Comparison of ENCODE assay signal across 13 mouse cellular contexts in genomic region chr10:58392435-58392834, GRCm38 (mm10). TPM values are rescaled to one million over a fixed set of nuclear protein-coding genes. Genes with fewer than 3 reads are reported as not detected.
A peak's percentile ranks its signal among the peaks of the same experiment; 100 is the strongest.
DNase-seq lines count a peak whose midpoint lies in the region; ATAC-seq and TF ChIP-seq lines count a peak whose summit lies in the region.
"Had no signal": no experiment of that assay in that cellular context is flagged by ENCODE, and none has a peak within 500 bp of the region (broad histone marks: within the 10 kb centered on the region; RNA-seq: fewer than 3 reads in every experiment).

No protein-coding gene starts in this region.

- H3K36me3 ChIP-seq in megakaryocyte, embryonic 14.5 days (replicated peaks; ENCODE audit: low read length): peaks cover 94% of the 10 kb centered on the region
- no peaks in the 10 kb centered on the region for H3K36me3 ChIP-seq in macrophage (ENCODE audit: inconsistent target)
- H3K36me3 ChIP-seq in midbrain, postnatal 0 days (ENCODE audit: insufficient read depth, low read length): no peaks in the 10 kb centered on the region
- H3K36me3 ChIP-seq: embryonic facial prominence, embryonic 13.5 days; limb, embryonic 13.5 days; neural tube, embryonic 12.5 days had no signal

- DNase-seq in frontal cortex, adult 2 months (ENCODE audit: extremely low spot score in 1 of 2, low spot score in 1 of 2): peak; percentile 54 to 70
- DNase-seq in frontal cortex, postnatal 25 days (ENCODE audit: low spot score in 2 of 2): no peak
- no peak for DNase-seq in layer of hippocampus, adult 2 months (ENCODE audit: low spot score in 2 of 2)
- DNase-seq in layer of hippocampus, postnatal 36 days: no peak
- no peak for DNase-seq in midbrain, postnatal 0 days (ENCODE audit: low spot score)
- DNase-seq: thymus, adult 18-20 months had no signal

- 58% methylated on average over 4 of the region's 4 CpGs for WGBS in macrophage (ENCODE audit: missing documents)
- 84% methylated on average over 4 of the region's 4 CpGs for WGBS in midbrain, postnatal 0 days

- no peak overlapping the region for H3K4me3 ChIP-seq in layer of hippocampus, adult 2 months
- H3K4me3 ChIP-seq in megakaryocyte, embryonic 14.5 days (replicated peaks): peak overlapping the region; percentile 77
- no peak overlapping the region for H3K4me3 ChIP-seq in macrophage (ENCODE audit: inconsistent target)
- no peak overlapping the region for H3K4me3 ChIP-seq in midbrain, postnatal 0 days (ENCODE audit: low read depth, low read length)
- H3K4me3 ChIP-seq: embryonic facial prominence, embryonic 13.5 days; limb, embryonic 13.5 days; neural tube, embryonic 12.5 days had no signal

- H3K9me3 ChIP-seq in megakaryocyte, embryonic 14.5 days: no peaks in the 10 kb centered on the region
- no peaks in the 10 kb centered on the region for H3K9me3 ChIP-seq in midbrain, postnatal 0 days (ENCODE audit: low read length)
- H3K9me3 ChIP-seq: embryonic facial prominence, embryonic 13.5 days; limb, embryonic 13.5 days; neural tube, embryonic 12.5 days had no signal

- peaks cover 91% of the 10 kb centered on the region for H3K4me1 ChIP-seq in megakaryocyte, embryonic 14.5 days
- no peaks in the 10 kb centered on the region for H3K4me1 ChIP-seq in midbrain, postnatal 0 days (ENCODE audit: insufficient read depth, low read length)
- H3K4me1 ChIP-seq: embryonic facial prominence, embryonic 13.5 days; limb, embryonic 13.5 days; neural tube, embryonic 12.5 days had no signal

- no peaks in the 10 kb centered on the region for H3K27me3 ChIP-seq in megakaryocyte, embryonic 14.5 days (replicated peaks)
- H3K27me3 ChIP-seq in midbrain, postnatal 0 days (ENCODE audit: insufficient read depth, low read length): no peaks in the 10 kb centered on the region
- H3K27me3 ChIP-seq: embryonic facial prominence, embryonic 13.5 days; limb, embryonic 13.5 days; neural tube, embryonic 12.5 days; Patski had no signal

- ATAC-seq in megakaryocyte, adult 5-6 weeks (ENCODE audit: poor library complexity, severe bottlenecking): no peak
- no peak for ATAC-seq in midbrain, postnatal 0 days (ENCODE audit: low FRiP score)
- ATAC-seq: Patski had no signal

- no peak overlapping the region for H3K9ac ChIP-seq in midbrain, postnatal 0 days (replicated peaks; ENCODE audit: low read length, poor library complexity, severe bottlenecking)
- H3K9ac ChIP-seq: embryonic facial prominence, embryonic 13.5 days; limb, embryonic 13.5 days; neural tube, embryonic 12.5 days had no signal

- no peak overlapping the region for H3K4me2 ChIP-seq in midbrain, postnatal 0 days (ENCODE audit: low read depth, low read length, poor library complexity, severe bottlenecking)
- H3K4me2 ChIP-seq: embryonic facial prominence, embryonic 13.5 days; limb, embryonic 13.5 days; neural tube, embryonic 12.5 days had no signal

- peak overlapping the region; percentile 41; the same call in 1 of the 2 replicates for H3K27ac ChIP-seq in layer of hippocampus, adult 2 months
- H3K27ac ChIP-seq in macrophage: peak overlapping the region; percentile 72
- H3K27ac ChIP-seq in midbrain, postnatal 0 days (ENCODE audit: low read depth, low read length): no peak overlapping the region
- H3K27ac ChIP-seq: embryonic facial prominence, embryonic 13.5 days; limb, embryonic 13.5 days; neural tube, embryonic 12.5 days had no signal

- H3K79me2 ChIP-seq in macrophage (ENCODE audit: inconsistent target): peaks cover 93% of the 10 kb centered on the region

- TF ChIP-seq CTCF in layer of hippocampus, adult 2 months (conservative IDR thresholded peaks at IDR 0.05): no peak
- TF ChIP-seq CTCF in midbrain, postnatal 0 days (IDR thresholded peaks at IDR 0.05): no peak

RNA-seq across cellular contexts. Expression of gene Ranbp2, which starts 54.3 kb away (rescaled TPM):
- polyA plus RNA-seq in frontal cortex, adult 2 months (2012; rRNA removed): 17.5 and 18.7 TPM in 2 replicates
- total RNA-seq in layer of hippocampus, adult 2 months (2021): 10 to 100 TPM; 78.2 to 81.5 TPM
- total RNA-seq in layer of hippocampus, postnatal 36 days (2021): 10 to 100 TPM; 79.7 to 81.9 TPM
- polyA plus RNA-seq in megakaryocyte, embryonic 14.5 days (2012; ENCODE audit: insufficient read depth, low replicate concordance): 0.51 TPM in 1 of 2 replicates, not detected in the other
- 67.2 and 73.3 TPM in 2 replicates for total RNA-seq in megakaryocyte, adult 5-6 weeks (2015)
- total RNA-seq in megakaryocyte, adult 5-6 weeks (2017): 94.2 and 106 TPM in 2 replicates
- 100 to 1,000 TPM; 269 to 646 (median 355) TPM for total RNA-seq in macrophage (2018; cell fraction: chromatin; rRNA removed)
- 100 to 1,000 TPM in 13 of 26 experiments, 10 to 100 TPM in 13; 67.9 to 133 (median 100) TPM for total RNA-seq in macrophage (2018; cell fraction: cytosol; rRNA removed)
- 100 to 1,000 TPM; 193 to 534 (median 297) TPM for total RNA-seq in macrophage (2018; cell fraction: nucleus; rRNA removed)
- 49.6 to 52.6 TPM (median 52.6 TPM) in 3 replicates for polyA plus RNA-seq in macrophage (2018)
- 40.0 and 49.7 TPM in 2 replicates for total RNA-seq in midbrain, postnatal 0 days (2014; rRNA removed)
- 9.6 and 12.5 TPM in 2 replicates for polyA plus RNA-seq in midbrain, postnatal 0 days (2015; fragmentation: Nextera tagmentation; extraction: Ambion mirVana)

Comparison
In these comparisons a context has a peak if more than half of its experiments do, and no peak if none do; other contexts are left out.
1. DNase-seq: peak in frontal cortex, adult 2 months (2 of 2); none in frontal cortex, postnatal 25 days (0 of 2), layer of hippocampus, adult 2 months (0 of 2), layer of hippocampus, postnatal 36 days (0 of 2) and midbrain, postnatal 0 days (single experiment).